Mouse (Mus musculus) cerebellum, adult (tissue): ENCODE results near the gene C130050O18Rik.
A peak's percentile ranks its signal among the peaks of the same experiment; 100 is the strongest.

Experiments
- ATAC-seq: cut with Nextera tagmentation; 2 replicates; pipeline ENCODE4 v1.9.2; 2017; ENCODE audit warnings: mild to moderate bottlenecking, moderate library complexity, mixed read lengths; ENCODE audit not compliant: insufficient number of reproducible peaks, low FRiP score, low TSS enrichment

The C130050O18Rik gene

GRCm38 (mm10) chr5:139394399-139394798 lies 10.7 kb upstream of the C130050O18Rik start:
- no peak for ATAC-seq

- ATAC-seq: no peak
Measured at GRCm38 (mm10) chr5:139395528-139395927, 9.6 kb upstream of the C130050O18Rik start.

- no peak for ATAC-seq
Measured at GRCm38 (mm10) chr5:139397359-139397916, 7.6 kb upstream of the C130050O18Rik start.

GRCm38 (mm10) chr5:139397959-139398753 lies 6.9 kb upstream of the C130050O18Rik start:
- ATAC-seq: peak; percentile 65

- no peak for ATAC-seq
Measured at GRCm38 (mm10) chr5:139398786-139399185, 6.3 kb upstream of the C130050O18Rik start.

GRCm38 (mm10) chr5:139399991-139400390 lies 5.1 kb upstream of the C130050O18Rik start:
- no peak for ATAC-seq

- ATAC-seq: no peak
Measured at GRCm38 (mm10) chr5:139402106-139402505, 3.0 kb upstream of the C130050O18Rik start.

GRCm38 (mm10) chr5:139403692-139404260 lies 1.3 kb upstream of the C130050O18Rik start:
- ATAC-seq: no peak

GRCm38 (mm10) chr5:139405478-139405877 lies 398 bp downstream of the C130050O18Rik start:
- ATAC-seq: no peak

GRCm38 (mm10) chr5:139405953-139406352 lies 873 bp downstream of the C130050O18Rik start:
- ATAC-seq: no peak

GRCm38 (mm10) chr5:139407121-139407885 lies 2.2 kb downstream of the C130050O18Rik start:
- ATAC-seq: no peak

- no peak for ATAC-seq
Measured at GRCm38 (mm10) chr5:139408511-139408910, 3.4 kb downstream of the C130050O18Rik start.

- no peak for ATAC-seq
Measured at GRCm38 (mm10) chr5:139409412-139409811, 4.3 kb downstream of the C130050O18Rik start.

- no peak for ATAC-seq
Measured at GRCm38 (mm10) chr5:139410056-139410455, 5.0 kb downstream of the C130050O18Rik start.

GRCm38 (mm10) chr5:139411117-139411516 lies 6.0 kb downstream of the C130050O18Rik start:
- ATAC-seq: peak; percentile 47; the same call in 1 of the 2 replicates

- ATAC-seq: no peak
Measured at GRCm38 (mm10) chr5:139411665-139412314, 6.7 kb downstream of the C130050O18Rik start.

GRCm38 (mm10) chr5:139413545-139413944 lies 8.5 kb downstream of the C130050O18Rik start:
- ATAC-seq: no peak

GRCm38 (mm10) chr5:139415001-139415400 lies 9.9 kb downstream of the C130050O18Rik start:
- no peak for ATAC-seq

GRCm38 (mm10) chr5:139416942-139417341 lies 11.9 kb downstream of the C130050O18Rik start:
- ATAC-seq: no peak

- ATAC-seq: no peak
Measured at GRCm38 (mm10) chr5:139417480-139417879, 12.4 kb downstream of the C130050O18Rik start.
